Mouse (Mus musculus) megakaryocyte progenitor cell, adult 5-6 weeks (primary cell): ENCODE data around the gene Zfp638. TPM values are rescaled to one million over a fixed set of nuclear protein-coding genes. Genes with fewer than 3 reads are reported as not detected.
"Not testable (repeated sequence)": the region's sequence is repeated elsewhere in the genome, so short reads cannot be mapped to it uniquely, and the experiment has no call there.

Experiments used
- ATAC-seq: replicated peaks from 2 replicates; pipeline ENCODE4 v1.8.0; 2016; ENCODE audit warnings: mild to moderate bottlenecking, moderate TSS enrichment, inconsistent platforms; ENCODE audit not compliant: poor library complexity
- total RNA-seq, 2 experiments: library from RNA; stranded (forward) in 1 of 2; stranded (reverse) in 1 of 2; fragments of 157-497, 149-512 nt in 1 of 2; fragments of 200-1000 nt in 1 of 2; gene quantifications; 2 replicates each; pipeline versions ENCODE4 v1.2.3 to v1.2.4; 2015 to 2017

Zfp638 gene
- total RNA-seq, 2 experiments from 2014 or later, result 114 to 181 TPM

GRCm38 (mm10) chr6:84009172-84009872, 142.4 kb downstream of the Zfp638 start:
- ATAC-seq, result no peak

- no peak for ATAC-seq
Measured at GRCm38 (mm10) chr6:84009915-84010302, 143.0 kb downstream of the Zfp638 start.

GRCm38 (mm10) chr6:84010303-84011225, 143.7 kb downstream of the Zfp638 start:
- no peak for ATAC-seq

GRCm38 (mm10) chr6:84014961-84015683, 148.2 kb downstream of the Zfp638 start:
- not testable (repeated sequence) for ATAC-seq

GRCm38 (mm10) chr6:84016851-84017250, 149.9 kb downstream of the Zfp638 start:
- no peak for ATAC-seq

GRCm38 (mm10) chr6:84017392-84017791, 150.5 kb downstream of the Zfp638 start:
- peak; percentile 72 for ATAC-seq

- 0 out of 2 replicates have a peak, but pooled peaks have one; percentile 23 for ATAC-seq
Measured at GRCm38 (mm10) chr6:84018906-84019550, 152.1 kb downstream of the Zfp638 start.

- no peak for ATAC-seq
Measured at GRCm38 (mm10) chr6:84020002-84020401, 153.1 kb downstream of the Zfp638 start.

- no peak for ATAC-seq
Measured at GRCm38 (mm10) chr6:84021990-84022389, 155.1 kb downstream of the Zfp638 start.

GRCm38 (mm10) chr6:84025636-84026035, 158.7 kb downstream of the Zfp638 start:
- no peak for ATAC-seq

GRCm38 (mm10) chr6:84028791-84029190, 161.9 kb downstream of the Zfp638 start:
- no peak for ATAC-seq

GRCm38 (mm10) chr6:84029775-84030174, 162.9 kb downstream of the Zfp638 start:
- ATAC-seq, result no peak

- ATAC-seq, result not testable (repeated sequence)
Measured at GRCm38 (mm10) chr6:84032516-84032915, 165.6 kb downstream of the Zfp638 start.

Other genes starting within 250 kb of the Zfp638 start
- gene Clec4f, start 210.9 kb upstream of the Zfp638 start, total RNA-seq (2015), result not detected in 2 replicates
- gene Clec4f, start 210.9 kb upstream of the Zfp638 start, total RNA-seq (2017), result not detected in 2 replicates
- gene Cd207, start 189.3 kb upstream of the Zfp638 start, total RNA-seq (2015), result not detected in 2 replicates
- gene Cd207, start 189.3 kb upstream of the Zfp638 start, total RNA-seq (2017), result not detected in 2 replicates
- gene Vax2, start 155.8 kb upstream of the Zfp638 start, total RNA-seq (2015), result not detected in 2 replicates
- not detected in 2 replicates for gene Vax2, start 155.8 kb upstream of the Zfp638 start, total RNA-seq (2017)
- not detected in 2 replicates for gene Atp6v1b1, start 124.1 kb upstream of the Zfp638 start, total RNA-seq (2015)
- gene Atp6v1b1, start 124.1 kb upstream of the Zfp638 start, total RNA-seq (2017), result not detected in 2 replicates
- not detected in 2 replicates for gene Ankrd53, start 104.5 kb upstream of the Zfp638 start, total RNA-seq (2015)
- gene Ankrd53, start 104.5 kb upstream of the Zfp638 start, total RNA-seq (2017), result not detected in 2 replicates
- gene Tex261, start 91.3 kb upstream of the Zfp638 start, total RNA-seq (2015), result 57.5 TPM in 2 replicates
- gene Tex261, start 91.3 kb upstream of the Zfp638 start, total RNA-seq (2017), result 36.5 and 39.8 TPM in 2 replicates
- 19.7 and 21.5 TPM in 2 replicates for gene Nagk, start 72.1 kb upstream of the Zfp638 start, total RNA-seq (2015)
- gene Nagk, start 72.1 kb upstream of the Zfp638 start, total RNA-seq (2017), result 12.4 and 13.2 TPM in 2 replicates
- gene Paip2b, start 35.4 kb upstream of the Zfp638 start, total RNA-seq (2015), result 5.8 and 8.7 TPM in 2 replicates
- gene Paip2b, start 35.4 kb upstream of the Zfp638 start, total RNA-seq (2017), result 12.7 and 14.1 TPM in 2 replicates
- not detected in 2 replicates for gene Dysf, start 141.5 kb downstream of the Zfp638 start, total RNA-seq (2015)
- gene Dysf, start 141.5 kb downstream of the Zfp638 start, total RNA-seq (2017), result not detected in 2 replicates